Mouse (Mus musculus): ENCODE measurements around the gene Fam243.

GRCm38 (mm10) chr16:92292101-92292500 is 29.1 kb downstream of the Fam243 start, which contains the start of gene Kcne2:
- TF ChIP-seq CTCF (IDR thresholded peaks at IDR 0.05) (no peak), POLR2A (IDR thresholded peaks at IDR 0.05; ENCODE audit: insufficient read depth, low read depth, low read length) (no peak), EP300 (IDR thresholded peaks at IDR 0.05; ENCODE audit: insufficient read depth, low read depth, low read length) (no peak)

Measured in heart, adult 2 months (tissue).